Mouse (Mus musculus) common myeloid progenitor, adult 5-6 weeks (primary cell): ENCODE measurements around the gene Mfsd14a. TPM values are rescaled to one million over a fixed set of nuclear protein-coding genes. Genes with fewer than 3 reads are reported as not detected.
A peak's percentile ranks its signal among the peaks of the same experiment; 100 is the strongest.

Experiments used
- ATAC-seq: replicated peaks from 2 replicates; pipeline ENCODE4 v1.8.0; 2016; ENCODE audit warnings: low read depth, mild to moderate bottlenecking, moderate TSS enrichment, inconsistent platforms; ENCODE audit not compliant: poor library complexity, severe bottlenecking
- total RNA-seq: library from RNA; stranded (forward); fragments of 200-1000, 187-1606 nt; gene quantifications from 2 replicates; pipeline ENCODE4 v1.2.3, GENCODE M21; 2017

The Mfsd14a gene
- total RNA-seq, 1 experiment from 2014 or later = 84.3 TPM

DNA sequence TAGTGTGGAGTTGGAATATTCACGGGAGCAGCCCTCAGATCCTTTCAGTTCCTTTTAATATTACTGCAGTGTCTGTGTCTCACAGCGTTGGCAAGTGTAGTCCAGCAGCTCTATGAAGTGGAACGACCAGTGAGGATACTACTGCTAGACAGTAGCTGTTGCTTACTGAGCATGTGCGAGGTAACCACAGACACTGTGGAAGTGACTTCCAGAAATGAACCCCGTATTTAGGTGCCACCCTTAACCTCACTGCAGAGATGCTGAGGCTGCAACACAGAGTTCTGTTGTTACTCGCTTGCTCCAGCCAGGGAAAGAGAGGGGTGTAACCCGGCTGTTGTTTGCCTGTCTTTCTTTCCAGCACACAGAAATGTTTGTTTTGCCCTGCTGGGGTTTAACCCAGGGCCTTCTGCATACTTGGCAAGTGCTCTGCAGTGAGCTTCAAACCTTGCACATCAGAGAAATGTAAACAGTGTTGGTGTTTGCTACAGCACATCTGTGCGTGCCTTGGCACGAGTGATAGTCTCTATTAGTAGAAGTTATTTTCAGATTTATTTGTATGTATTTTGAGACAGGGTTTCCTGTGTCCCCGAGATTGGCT lies 48.1 kb downstream of the Mfsd14a start, which contains the start of gene Trmt13:
Gene Trmt13 (minus strand): TSS at position 293 of the 598 bp plus-strand sequence.
- no peak for ATAC-seq

DNA sequence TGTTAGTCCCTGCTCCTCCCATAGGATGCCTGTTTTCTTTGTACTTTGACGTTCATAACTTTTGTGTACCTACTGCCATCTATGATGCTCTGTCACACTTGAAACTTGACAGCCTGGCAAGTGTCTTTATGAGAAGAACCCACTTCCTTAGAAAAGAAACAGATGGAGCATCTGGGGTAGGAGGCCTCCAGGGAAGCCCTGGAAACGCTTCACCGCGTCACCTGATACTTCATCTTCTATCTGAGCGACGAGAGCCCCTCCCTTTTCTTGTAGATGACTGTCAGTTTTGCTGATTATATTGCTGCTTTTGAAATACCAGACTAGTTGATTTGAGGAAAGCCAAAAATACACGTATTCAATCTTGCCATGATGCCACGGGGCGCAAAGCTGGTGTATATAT lies 57.9 kb downstream of the Mfsd14a start:
- ATAC-seq = no peak

DNA sequence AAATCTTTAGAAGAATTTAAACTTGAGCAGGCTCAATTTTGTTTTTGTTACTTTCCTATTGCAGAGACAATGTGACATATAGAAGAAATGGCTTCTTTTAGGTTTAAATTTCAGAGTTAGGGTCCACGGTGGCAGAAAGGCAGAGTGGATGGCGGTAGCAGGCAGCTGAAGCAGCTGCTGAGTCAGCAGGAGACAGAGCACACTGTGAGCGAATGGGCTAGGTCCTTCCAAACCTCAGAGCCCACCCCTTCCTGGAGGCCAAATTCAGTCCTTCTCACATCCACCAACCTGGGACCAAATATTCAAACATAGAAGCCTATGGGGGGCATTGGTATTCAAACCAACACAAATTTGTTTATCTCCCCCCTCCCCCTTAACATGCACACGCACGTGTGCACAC lies 60.7 kb downstream of the Mfsd14a start:
- ATAC-seq = 0 out of 2 replicates have a peak, but pooled peaks have one; percentile 27

DNA sequence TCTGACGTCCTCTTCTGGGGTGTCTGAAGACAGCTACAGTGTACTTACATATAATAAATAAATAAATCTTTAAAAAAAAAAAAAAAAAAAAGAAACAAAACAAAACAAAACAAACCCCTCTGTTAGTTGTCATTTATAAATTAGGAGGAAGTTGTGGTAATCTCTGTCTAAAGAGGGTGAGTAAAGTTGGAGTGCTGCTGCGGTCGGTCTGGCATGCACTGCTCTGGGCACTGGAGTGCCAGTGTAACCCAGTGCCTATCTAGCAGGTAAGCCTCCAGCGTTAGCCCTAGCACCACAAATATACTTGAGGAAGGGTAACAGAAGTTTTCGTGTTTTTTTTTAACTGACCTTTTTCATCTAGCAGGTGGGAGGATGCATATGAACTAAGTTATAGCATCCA lies 61.5 kb downstream of the Mfsd14a start:
- peak; percentile 92 for ATAC-seq

DNA sequence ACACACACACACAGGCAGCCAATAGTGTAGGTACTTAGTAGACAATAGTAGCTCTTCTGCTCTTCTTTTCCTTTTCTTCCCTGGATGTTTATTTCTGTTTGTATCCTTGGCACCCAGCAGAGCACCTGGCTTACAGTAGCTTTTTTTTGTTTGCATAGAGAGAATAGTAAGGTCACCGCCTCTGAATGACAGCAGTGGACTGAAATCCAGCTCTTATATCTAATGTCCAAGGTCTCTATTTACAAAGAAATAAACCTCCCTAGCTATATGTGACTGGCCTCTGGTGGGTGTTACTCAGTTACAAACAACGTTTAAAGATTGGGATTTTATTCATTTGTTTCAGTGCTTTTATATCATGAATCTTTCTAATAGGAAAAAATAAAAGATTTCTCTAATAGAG lies 62.8 kb downstream of the Mfsd14a start:
- ATAC-seq = no peak

DNA sequence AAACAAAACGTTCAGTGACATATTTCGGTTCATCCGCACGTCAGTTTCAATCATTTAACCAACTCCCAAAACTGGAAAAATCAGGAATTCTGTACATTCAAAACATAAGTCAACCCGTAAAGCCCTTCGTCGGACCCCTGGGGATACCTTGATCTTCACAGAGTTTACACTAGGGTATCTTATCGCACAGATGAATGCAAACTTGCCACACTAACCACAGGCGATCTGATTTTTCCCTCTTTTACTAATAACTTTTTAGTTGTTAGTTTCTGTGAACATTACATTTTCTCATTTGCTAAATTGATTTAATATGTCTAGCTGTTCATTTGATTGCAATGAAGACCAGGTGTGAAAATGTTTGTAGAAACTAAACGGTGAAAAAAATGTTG lies 66.9 kb downstream of the Mfsd14a start:
- ATAC-seq = no peak

DNA sequence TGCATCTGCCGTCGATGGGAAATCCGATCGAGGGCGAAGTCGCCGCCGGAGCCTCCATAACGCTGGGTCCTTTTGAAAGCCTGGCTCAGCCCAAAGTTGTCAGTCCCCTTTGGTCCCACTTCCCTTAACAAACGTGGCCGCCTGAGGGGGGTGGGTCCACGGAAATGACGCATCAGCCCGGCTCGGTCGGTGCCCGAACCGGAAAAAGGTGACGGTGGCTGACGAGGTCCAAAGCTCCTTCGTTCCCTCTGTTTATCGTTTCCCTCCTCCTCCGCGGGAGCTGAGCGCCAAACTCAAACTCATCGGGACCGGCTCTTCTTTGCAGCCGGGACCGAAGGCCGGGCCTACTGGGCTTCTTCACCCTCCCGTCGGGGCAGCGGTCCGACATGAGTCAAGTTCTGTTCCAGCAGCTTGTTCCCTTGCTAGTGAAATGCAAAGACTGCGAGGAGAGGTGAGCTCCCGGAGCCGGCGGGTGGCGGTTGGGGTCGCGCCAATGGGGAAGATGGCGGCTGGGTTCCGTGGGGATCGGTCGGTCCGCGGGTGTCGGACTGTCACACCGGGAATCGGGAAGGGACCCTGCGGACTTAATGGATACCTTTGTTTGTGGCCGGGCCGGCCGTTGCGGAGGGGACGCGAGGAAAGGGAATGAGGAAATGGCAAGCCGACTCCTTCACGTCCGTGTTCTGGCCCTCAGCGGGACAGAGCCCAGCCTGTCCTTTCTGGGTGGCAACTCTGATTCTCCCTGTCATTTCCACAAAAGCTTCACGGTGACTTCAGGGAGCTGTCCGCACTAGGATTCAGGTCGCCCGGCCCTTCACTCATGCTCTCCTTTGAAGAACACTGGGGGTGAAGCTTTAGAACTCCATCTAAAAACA lies 67.5 kb downstream of the Mfsd14a start, which contains the start of gene Sass6:
Gene Sass6 (plus strand): TSS at position 255 of the 875 bp plus-strand sequence.
- peak; percentile 93 for ATAC-seq

DNA sequence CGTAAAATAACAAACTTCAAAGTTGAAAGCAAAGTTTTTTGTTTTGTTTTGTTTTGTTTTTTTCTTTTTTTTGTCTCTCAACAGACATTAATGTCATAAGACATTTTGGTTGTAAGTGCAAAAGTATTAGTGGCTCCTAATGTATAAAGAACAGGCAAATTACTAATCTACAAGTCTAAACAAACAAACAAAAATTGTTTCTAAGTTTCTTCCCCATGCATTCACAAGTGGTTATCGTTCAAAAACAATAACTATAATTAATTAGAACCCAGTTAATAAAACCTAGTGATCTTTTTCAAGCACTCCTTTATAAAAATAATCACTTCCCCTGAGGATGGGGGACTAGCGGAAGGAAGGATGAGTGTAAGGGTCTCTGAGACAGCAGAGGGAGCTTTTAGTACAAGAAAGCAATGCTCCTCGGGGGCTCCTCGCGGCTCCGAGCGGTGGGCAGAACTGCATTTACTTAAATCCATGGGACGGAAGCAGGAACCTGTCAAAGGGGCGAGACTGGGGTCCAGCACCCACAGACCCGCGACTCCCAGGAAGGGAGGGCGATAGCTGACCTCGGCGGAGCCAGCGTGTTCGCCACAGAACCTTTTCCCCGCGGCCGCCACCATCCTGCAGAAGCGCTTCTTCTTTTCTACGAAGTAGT lies 68.3 kb downstream of the Mfsd14a start:
- peak; percentile 62 for ATAC-seq

DNA sequence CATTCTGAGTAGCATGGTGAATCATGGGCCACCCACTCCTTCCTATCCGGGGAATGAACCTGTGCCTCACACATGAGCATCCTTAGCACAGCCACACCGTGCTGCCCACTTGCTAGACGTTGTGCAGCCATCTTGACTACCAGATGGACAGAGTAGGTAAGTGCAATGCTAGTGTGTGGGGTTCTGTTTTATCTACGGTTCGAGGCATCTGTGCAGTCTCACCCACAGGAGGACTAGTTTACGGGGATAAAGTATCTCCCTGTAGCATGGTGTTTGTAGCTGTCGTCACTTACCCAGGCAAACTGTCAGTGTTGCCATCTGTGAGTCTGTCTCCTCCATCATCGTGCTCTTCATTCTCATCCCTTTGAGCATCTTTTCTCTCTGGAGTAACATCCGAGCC lies 80.3 kb downstream of the Mfsd14a start:
- ATAC-seq = no peak

Other genes with a start within 250 kb of the Mfsd14a start
- 21.9 and 34.1 TPM in 2 replicates for gene Cdc14a, start 238.6 kb downstream of the Mfsd14a start, total RNA-seq
- 37.9 and 38.4 TPM in 2 replicates for gene Rtca, start 154.5 kb downstream of the Mfsd14a start, total RNA-seq
- 15.0 and 16.9 TPM in 2 replicates for gene Dbt, start 149.6 kb downstream of the Mfsd14a start, total RNA-seq
- gene Lrrc39, start 99.7 kb downstream of the Mfsd14a start, total RNA-seq = 0.27 and 0.53 TPM in 2 replicates
- 49.8 and 57.5 TPM in 2 replicates for gene Sass6, start 67.7 kb downstream of the Mfsd14a start, total RNA-seq
- gene Trmt13, start 48.1 kb downstream of the Mfsd14a start, total RNA-seq = 47.6 and 51.1 TPM in 2 replicates
- gene Gm43191, start 18.6 kb upstream of the Mfsd14a start, total RNA-seq = not detected in 2 replicates
- gene Slc35a3, start 50.2 kb upstream of the Mfsd14a start, total RNA-seq = 49.5 and 52.2 TPM in 2 replicates
- gene Agl, start 145.5 kb upstream of the Mfsd14a start, total RNA-seq = 7.5 and 10.9 TPM in 2 replicates
- gene Frrs1, start 196.8 kb upstream of the Mfsd14a start, total RNA-seq = 43.7 and 47.0 TPM in 2 replicates